Mouse (Mus musculus): Measurements from ENCODE around the gene Zfp319. TPM values are rescaled to one million over a fixed set of nuclear protein-coding genes. Genes with fewer than 3 reads are reported as not detected.
"Not testable (repeated sequence)": the region's sequence is repeated elsewhere in the genome, so short reads cannot be mapped to it uniquely, and the experiment has no call there.

Gene Zfp319
- total RNA-seq (2021): 1 to 10 TPM; 3.1 to 3.3 TPM
- long read RNA-seq, experiment 1, partial matches to known transcripts: 0 of 6 reads
- long read RNA-seq, experiment 1, other reads (novel, unspliced or antisense): 6 of 6 reads
- long read RNA-seq, experiment 2, partial matches to known transcripts: 0 of 7 reads
- long read RNA-seq, experiment 2, other reads (novel, unspliced or antisense): 7 of 7 reads

GRCm38 (mm10) chr8:95331720-95332436 lies at the start of gene Zfp319, which contains the start of gene Usb1:
Gene Zfp319, minus strand, starts transcription at chr8:95331950.
Gene Usb1, plus strand, starts transcription at chr8:95332284.
- peak; percentile 91 to 94 for DNase-seq
- intact Hi-C loops (cut with DNase I): loop anchor here (1.0 kb wide), 1 partner anchor 77 kb away; no protein-coding TSS in a partner anchor

- no peak for DNase-seq
- intact Hi-C loops (cut with DNase I): no loop called here
Measured at GRCm38 (mm10) chr8:95380953-95381352, 49.2 kb upstream of the Zfp319 start.

GRCm38 (mm10) chr8:95378928-95379327 lies 47.2 kb upstream of the Zfp319 start:
- DNase-seq; intact Hi-C loops (cut with DNase I): not testable (repeated sequence)

GRCm38 (mm10) chr8:95377863-95378291 lies 46.1 kb upstream of the Zfp319 start:
- DNase-seq: peak; percentile 31 to 49
- intact Hi-C loops (cut with DNase I): no loop called here

- DNase-seq: no peak
- intact Hi-C loops (cut with DNase I): no loop called here
Measured at GRCm38 (mm10) chr8:95377101-95377500, 45.4 kb upstream of the Zfp319 start.

- intact Hi-C loops (cut with DNase I): no loop called here
- no peak for DNase-seq
Measured at GRCm38 (mm10) chr8:95376309-95376999, 44.7 kb upstream of the Zfp319 start.

DNA sequence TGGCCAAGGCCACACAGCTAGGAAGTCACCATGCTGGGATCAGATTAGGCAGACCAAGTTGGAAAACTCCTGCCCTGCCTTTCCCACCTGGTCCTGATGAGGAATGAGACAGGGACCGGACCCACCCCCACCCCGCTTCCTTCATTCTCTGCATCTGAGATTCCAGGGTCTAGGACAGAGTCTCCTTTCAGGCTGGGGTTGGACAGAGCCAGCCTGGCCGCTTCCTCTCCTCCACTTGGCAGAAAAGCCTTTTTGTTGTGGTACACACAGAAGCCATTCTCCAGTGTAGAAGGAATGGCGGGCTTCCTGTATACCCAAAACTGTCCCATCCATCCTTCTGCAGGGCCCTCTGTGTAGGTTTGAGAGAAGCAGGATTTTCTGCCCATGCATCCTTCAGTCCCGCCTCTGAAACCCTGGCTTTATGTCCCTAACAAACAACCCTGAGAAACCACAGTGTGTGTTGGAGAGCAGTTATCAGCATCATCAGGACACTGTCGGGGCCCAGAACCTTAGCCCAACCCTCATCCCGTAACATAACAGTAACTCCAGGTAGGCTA lies 43.7 kb upstream of the Zfp319 start:
- DNase-seq: no peak
- intact Hi-C loops (cut with DNase I): loop anchor here (2.0 kb wide), 1 partner anchor 19 kb away; no protein-coding TSS in a partner anchor

GRCm38 (mm10) chr8:95374429-95374828 lies 42.7 kb upstream of the Zfp319 start:
- DNase-seq: no peak
- intact Hi-C loops (cut with DNase I): loop anchor here (2.0 kb wide), 1 partner anchor 18 kb away; no protein-coding TSS in a partner anchor

DNA sequence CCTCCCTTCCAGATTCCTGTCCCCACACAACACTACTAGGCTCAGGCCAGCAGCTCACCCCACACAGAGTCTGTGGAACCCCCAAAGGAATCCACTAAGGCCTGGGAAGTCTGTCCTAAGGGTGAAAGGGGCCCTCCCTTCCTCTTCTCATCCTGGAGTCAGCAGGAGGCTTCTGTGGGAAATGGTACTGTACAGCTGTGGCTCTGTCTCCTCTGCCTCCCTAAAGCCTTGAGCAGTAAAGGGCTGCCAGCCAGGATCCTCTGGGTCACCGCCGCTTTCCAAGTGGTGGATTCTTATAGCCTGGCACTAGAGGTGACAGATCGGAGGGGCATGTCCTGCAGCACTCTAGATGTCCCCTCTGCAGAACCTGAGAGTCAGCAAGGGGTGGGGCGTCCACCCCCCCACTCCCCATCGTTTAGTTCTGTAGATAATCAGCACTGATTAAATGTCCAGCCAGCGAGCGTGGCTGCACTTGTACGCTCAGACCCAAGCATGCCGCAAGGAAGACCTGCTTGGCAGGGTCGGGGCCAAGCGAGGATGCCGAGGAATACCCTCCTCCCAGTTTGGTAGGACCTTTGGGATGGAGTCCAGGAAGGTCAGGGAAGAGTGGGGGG lies 41.7 kb upstream of the Zfp319 start:
- intact Hi-C loops (cut with DNase I): loop anchor here (2.0 kb wide), 1 partner anchor 17 kb away; no protein-coding TSS in a partner anchor
- DNase-seq: no peak

- DNase-seq: no peak
- intact Hi-C loops (cut with DNase I): no loop called here
Measured at GRCm38 (mm10) chr8:95369581-95370326, 38.0 kb upstream of the Zfp319 start.

DNA sequence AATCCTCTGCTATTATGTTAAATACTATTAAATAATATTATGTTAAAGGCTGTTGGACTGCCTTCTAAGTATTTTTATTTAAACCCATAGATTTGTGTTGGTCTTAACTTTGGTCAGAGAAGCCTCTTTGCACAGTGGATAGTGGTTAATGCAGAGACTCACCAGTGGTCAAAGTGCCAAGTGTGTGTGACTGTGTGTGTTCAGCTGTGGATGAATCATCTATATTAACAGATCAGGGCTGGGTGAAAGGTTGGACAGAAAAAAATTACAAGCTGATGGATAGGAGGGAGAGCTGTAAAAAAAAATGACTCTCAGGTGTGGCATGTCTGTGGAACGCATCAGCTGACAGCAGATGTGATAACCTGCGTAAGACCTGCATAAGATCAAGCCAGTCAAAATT lies 32.1 kb upstream of the Zfp319 start:
- DNase-seq: no peak
- intact Hi-C loops (cut with DNase I): no loop called here

- intact Hi-C loops (cut with DNase I): no loop called here
- no peak for DNase-seq
Measured at GRCm38 (mm10) chr8:95362272-95362671, 30.5 kb upstream of the Zfp319 start.

DNA sequence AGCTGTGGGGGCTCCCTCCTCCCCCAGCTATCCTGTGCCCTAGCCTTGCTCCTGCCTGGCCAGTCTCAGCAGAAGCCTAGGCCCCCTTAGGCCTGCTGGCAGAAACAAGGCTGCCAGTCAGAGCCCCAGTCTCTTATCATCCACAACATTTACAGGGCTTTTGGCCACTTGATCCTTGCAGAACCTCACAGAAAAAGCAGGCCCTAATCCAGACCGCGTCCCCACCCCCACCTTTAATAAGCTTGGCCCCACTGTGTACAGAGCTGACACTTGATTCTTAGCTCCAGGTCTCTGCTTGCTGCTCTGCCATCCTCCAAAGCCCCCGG lies 29.2 kb upstream of the Zfp319 start:
- intact Hi-C loops (cut with DNase I): no loop called here
- DNase-seq: no peak

- intact Hi-C loops (cut with DNase I): no loop called here
- DNase-seq: no peak
Measured at GRCm38 (mm10) chr8:95360181-95361015, 28.6 kb upstream of the Zfp319 start.

- intact Hi-C loops (cut with DNase I): no loop called here
- no peak for DNase-seq
Measured at GRCm38 (mm10) chr8:95358550-95359411, 27.0 kb upstream of the Zfp319 start.

DNA sequence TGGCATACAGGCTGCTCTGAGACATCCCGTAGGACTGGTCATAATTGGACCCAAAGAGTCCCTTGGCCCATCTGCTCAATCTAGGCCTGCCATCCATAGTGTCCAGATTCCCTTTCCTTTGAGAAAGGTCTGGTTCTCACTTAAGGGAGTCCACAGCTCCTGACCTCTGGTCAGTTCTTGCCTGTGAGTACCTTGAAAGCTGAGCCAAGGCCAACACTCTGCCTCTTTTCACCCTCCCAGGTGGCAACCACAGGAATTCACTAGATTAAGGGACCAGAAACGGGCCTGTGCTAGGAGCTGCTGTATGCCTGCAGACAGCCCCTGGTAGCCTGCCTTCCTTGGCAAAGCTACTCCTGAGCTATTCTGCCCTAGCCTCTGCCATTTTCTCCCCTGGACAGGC lies 22.9 kb upstream of the Zfp319 start:
- intact Hi-C loops (cut with DNase I): no loop called here
- DNase-seq: no peak

DNA sequence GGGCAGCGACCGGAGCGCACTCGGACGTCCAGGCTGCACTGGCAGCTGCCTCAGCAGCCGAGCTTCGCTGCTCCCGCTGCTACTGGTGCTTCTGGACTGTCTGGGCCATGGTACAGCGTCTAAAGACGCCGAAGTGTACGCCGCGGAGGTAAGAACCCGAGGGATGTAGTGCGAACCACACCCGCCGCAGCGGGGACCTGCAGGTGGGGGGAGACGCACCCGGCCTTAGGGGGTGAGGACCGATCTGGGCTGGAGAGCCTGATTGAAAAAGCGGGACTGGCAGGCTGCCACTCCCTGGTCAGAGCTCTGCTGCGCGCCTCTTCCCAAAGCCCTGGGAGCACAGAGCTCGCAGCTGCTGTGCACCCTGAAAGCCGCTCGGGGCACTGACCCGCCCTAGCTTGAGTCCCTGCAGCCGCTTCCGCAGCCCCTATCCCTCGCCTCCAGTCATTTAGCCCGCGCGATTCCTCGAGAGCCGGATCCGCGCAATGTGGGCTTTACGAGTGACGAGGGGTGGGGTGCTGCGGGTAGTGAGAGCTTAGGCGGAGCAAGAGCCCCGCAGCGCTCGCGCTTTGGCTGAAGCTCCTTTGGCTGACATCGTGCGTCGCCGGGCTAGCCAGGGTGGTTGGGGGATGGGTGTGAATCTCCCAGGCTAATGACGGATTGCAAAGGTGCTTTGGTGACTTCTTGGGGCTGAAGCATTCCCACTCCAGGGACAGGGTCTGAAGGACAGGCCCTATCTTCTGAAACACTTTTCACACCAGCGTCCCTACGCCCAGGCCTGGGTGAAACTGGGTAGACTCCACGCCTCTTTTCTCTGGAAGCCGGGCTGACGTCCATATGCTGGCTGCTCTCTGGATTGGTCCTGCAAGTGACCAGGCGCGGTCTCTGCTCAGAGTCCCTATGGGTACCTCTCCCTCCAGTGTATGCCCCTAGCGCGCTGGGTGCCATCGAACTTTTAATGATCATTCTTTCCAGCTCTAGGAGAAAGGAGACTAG lies 21.4 kb upstream of the Zfp319 start:
- intact Hi-C loops (cut with DNase I): loop anchor here (2.0 kb wide), 1 partner anchor 82 kb away; the partner anchor contains the start of gene Cfap20
- peak in 1 of 2 experiments; percentile 48 for DNase-seq

Measured in gastrocnemius, postnatal 36 days (tissue).